In the genomic region with DNA sequence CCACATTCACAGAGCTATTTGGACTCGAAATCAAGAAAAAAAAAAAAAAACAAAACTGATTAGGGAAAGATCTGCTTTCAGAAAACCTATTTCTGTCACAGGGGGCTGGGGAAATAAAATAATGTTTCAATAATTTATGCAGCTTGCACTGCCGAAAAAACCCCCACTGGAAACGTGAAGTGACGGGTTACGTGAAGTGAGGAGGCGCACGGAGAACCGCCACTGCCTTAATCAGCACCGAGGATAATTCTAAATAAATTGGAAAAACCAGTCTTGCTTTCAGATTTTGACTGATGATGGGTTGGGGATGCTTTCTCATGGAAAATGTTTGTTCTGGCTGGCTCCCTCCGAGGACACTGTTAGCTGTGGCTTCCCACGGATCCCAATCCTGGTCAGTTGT, we compare ENCODE assay signal across 26 mouse cellular contexts.
DNase-seq lines count a peak whose midpoint lies in the region; ATAC-seq and TF ChIP-seq lines count a peak whose summit lies in the region.
"Had no signal": no experiment of that assay in that cellular context is flagged by ENCODE, and none has a peak within 500 bp of the region (broad histone marks: within the 10 kb centered on the region; RNA-seq: fewer than 3 reads in every experiment).

No protein-coding gene starts in this region.

- H3K9ac ChIP-seq in forebrain, embryonic 15.5 days (replicated peaks), result no peak overlapping the region
- no peak overlapping the region for H3K9ac ChIP-seq in forebrain, embryonic 13.5 days
- H3K9ac ChIP-seq in hindbrain, embryonic 13.5 days, result no peak overlapping the region
- H3K9ac ChIP-seq in hindbrain, embryonic 11.5 days (ENCODE audit: low read depth, low read length), result no peak overlapping the region
- no peak overlapping the region for H3K9ac ChIP-seq in hindbrain, embryonic 15.5 days
- H3K9ac ChIP-seq: embryonic facial prominence, embryonic 12.5 days; heart, embryonic 13.5 days; intestine, embryonic 15.5 days; limb, embryonic 13.5 days had no signal

- H3K36me3 ChIP-seq in forebrain, embryonic 15.5 days, result no peaks in the 10 kb centered on the region
- no peaks in the 10 kb centered on the region for H3K36me3 ChIP-seq in forebrain, embryonic 13.5 days (ENCODE audit: poor library complexity, severe bottlenecking)
- H3K36me3 ChIP-seq in hindbrain, embryonic 13.5 days, result no peaks in the 10 kb centered on the region
- no peaks in the 10 kb centered on the region for H3K36me3 ChIP-seq in hindbrain, embryonic 11.5 days (ENCODE audit: control insufficient read depth, insufficient read depth, low read length)
- no peaks in the 10 kb centered on the region for H3K36me3 ChIP-seq in E14TG2a.4 (ENCODE audit: insufficient read depth, low read length)
- H3K36me3 ChIP-seq in hindbrain, embryonic 15.5 days, result no peaks in the 10 kb centered on the region
- H3K36me3 ChIP-seq: embryonic facial prominence, embryonic 12.5 days; heart, embryonic 13.5 days; intestine, embryonic 15.5 days; limb, embryonic 13.5 days had no signal

- H3K9me3 ChIP-seq in forebrain, embryonic 15.5 days, result no peaks in the 10 kb centered on the region
- H3K9me3 ChIP-seq in forebrain, embryonic 13.5 days (replicated peaks), result no peaks in the 10 kb centered on the region
- no peaks in the 10 kb centered on the region for H3K9me3 ChIP-seq in hindbrain, embryonic 13.5 days
- H3K9me3 ChIP-seq in hindbrain, embryonic 11.5 days (ENCODE audit: control insufficient read depth, low read length), result no peaks in the 10 kb centered on the region
- H3K9me3 ChIP-seq in E14TG2a.4 (ENCODE audit: low read length), result no peaks in the 10 kb centered on the region
- no peaks in the 10 kb centered on the region for H3K9me3 ChIP-seq in hindbrain, embryonic 15.5 days
- H3K9me3 ChIP-seq: embryonic facial prominence, embryonic 12.5 days; heart, embryonic 13.5 days; intestine, embryonic 15.5 days; limb, embryonic 13.5 days had no signal

- no peak for DNase-seq in hindbrain, embryonic 11.5 days (ENCODE audit: low spot score)
- DNase-seq in kidney, postnatal 4 days, result no peak
- DNase-seq: adrenal gland, postnatal 10 days; cerebellum, adult 11-12 months; cerebellum, adult 9-11 months; embryo, embryonic 11 days; heart, postnatal 10 days; kidney, adult 2 months; kidney, postnatal 36 days; lung, postnatal 36 days; right cerebral cortex, adult 18-20 months; right cerebral cortex, postnatal 4 days; thymus, adult 2 months; thymus, postnatal 36 days had no signal

- peaks cover 7% of the 10 kb centered on the region; the same call in 1 of the 2 replicates for H3K4me1 ChIP-seq in forebrain, embryonic 15.5 days
- peaks cover 8% of the 10 kb centered on the region; the same call in 1 of the 2 replicates for H3K4me1 ChIP-seq in forebrain, embryonic 13.5 days
- peaks cover 45% of the 10 kb centered on the region for H3K4me1 ChIP-seq in hindbrain, embryonic 13.5 days (replicated peaks)
- no peaks in the 10 kb centered on the region for H3K4me1 ChIP-seq in hindbrain, embryonic 11.5 days (replicated peaks; ENCODE audit: control insufficient read depth, insufficient read depth, low read length)
- peaks cover 62% of the 10 kb centered on the region for H3K4me1 ChIP-seq in E14TG2a.4 (replicated peaks; ENCODE audit: low read depth, low read length)
- H3K4me1 ChIP-seq in hindbrain, embryonic 15.5 days (replicated peaks), result peaks cover 13% of the 10 kb centered on the region
- H3K4me1 ChIP-seq: heart, embryonic 13.5 days; intestine, embryonic 15.5 days; limb, embryonic 13.5 days; megakaryocyte, embryonic 14.5 days had no signal

- no peaks in the 10 kb centered on the region for H3K27me3 ChIP-seq in forebrain, embryonic 15.5 days
- H3K27me3 ChIP-seq in forebrain, embryonic 13.5 days, result no peaks in the 10 kb centered on the region
- no peaks in the 10 kb centered on the region for H3K27me3 ChIP-seq in hindbrain, embryonic 13.5 days
- H3K27me3 ChIP-seq in hindbrain, embryonic 11.5 days (ENCODE audit: control insufficient read depth, insufficient read depth, low read length), result no peaks in the 10 kb centered on the region
- H3K27me3 ChIP-seq in E14TG2a.4 (ENCODE audit: insufficient read depth, low read length), result peaks cover 5% of the 10 kb centered on the region
- H3K27me3 ChIP-seq in hindbrain, embryonic 15.5 days, result no peaks in the 10 kb centered on the region
- H3K27me3 ChIP-seq: embryonic facial prominence, embryonic 12.5 days; heart, embryonic 13.5 days; intestine, embryonic 15.5 days; limb, embryonic 13.5 days; megakaryocyte, embryonic 14.5 days; Patski had no signal

- TF ChIP-seq CTCF in E14TG2a.4 (conservative IDR thresholded peaks at IDR 0.05; ENCODE audit: low read length), result no peak

- peak overlapping the region; percentile 25 for H3K27ac ChIP-seq in forebrain, embryonic 15.5 days (replicated peaks)
- no peak overlapping the region for H3K27ac ChIP-seq in forebrain, embryonic 13.5 days
- peak overlapping the region; percentile 69 for H3K27ac ChIP-seq in hindbrain, embryonic 13.5 days
- no peak overlapping the region for H3K27ac ChIP-seq in hindbrain, embryonic 11.5 days (ENCODE audit: low read depth, low read length)
- H3K27ac ChIP-seq in hindbrain, embryonic 15.5 days (replicated peaks), result 0 out of 2 replicates have a peak overlapping the region, but pooled peaks have one; percentile 23
- H3K27ac ChIP-seq: embryonic facial prominence, embryonic 12.5 days; heart, embryonic 13.5 days; intestine, embryonic 15.5 days; limb, embryonic 13.5 days had no signal

- H3K4me2 ChIP-seq in forebrain, embryonic 15.5 days (replicated peaks), result no peak overlapping the region
- H3K4me2 ChIP-seq in forebrain, embryonic 13.5 days, result no peak overlapping the region
- no peak overlapping the region for H3K4me2 ChIP-seq in hindbrain, embryonic 13.5 days
- no peak overlapping the region for H3K4me2 ChIP-seq in hindbrain, embryonic 11.5 days (replicated peaks; ENCODE audit: low read depth, low read length)
- no peak overlapping the region for H3K4me2 ChIP-seq in hindbrain, embryonic 15.5 days
- H3K4me2 ChIP-seq: embryonic facial prominence, embryonic 12.5 days; heart, embryonic 13.5 days; intestine, embryonic 15.5 days; limb, embryonic 13.5 days; liver, embryonic 11.5 days had no signal

- 62% methylated on average over 11 of the region's 11 CpGs for WGBS in forebrain, embryonic 15.5 days
- WGBS in forebrain, embryonic 13.5 days, result 76% methylated on average over 11 of the region's 11 CpGs
- WGBS in hindbrain, embryonic 13.5 days, result 48% methylated on average over 11 of the region's 11 CpGs
- WGBS in hindbrain, embryonic 11.5 days, result 79% methylated on average over 11 of the region's 11 CpGs
- 45% methylated on average over 11 of the region's 11 CpGs for WGBS in hindbrain, embryonic 15.5 days

- no peak overlapping the region for H3K4me3 ChIP-seq in forebrain, embryonic 15.5 days
- H3K4me3 ChIP-seq in forebrain, embryonic 13.5 days, result no peak overlapping the region
- H3K4me3 ChIP-seq in hindbrain, embryonic 13.5 days, result no peak overlapping the region
- H3K4me3 ChIP-seq in hindbrain, embryonic 11.5 days (ENCODE audit: low read depth, low read length), result no peak overlapping the region
- peak overlapping the region; percentile 35 for H3K4me3 ChIP-seq in E14TG2a.4 (replicated peaks; ENCODE audit: low read length)
- H3K4me3 ChIP-seq in hindbrain, embryonic 15.5 days, result no peak overlapping the region
- H3K4me3 ChIP-seq: embryonic facial prominence, embryonic 12.5 days; heart, embryonic 13.5 days; intestine, embryonic 15.5 days; limb, embryonic 13.5 days; megakaryocyte, embryonic 14.5 days had no signal

- no peak for ATAC-seq in forebrain, embryonic 15.5 days (replicated peaks)
- no peak for ATAC-seq in forebrain, embryonic 13.5 days
- no peak for ATAC-seq in hindbrain, embryonic 13.5 days (ENCODE audit: low FRiP score)
- no peak for ATAC-seq in hindbrain, embryonic 11.5 days (ENCODE audit: low FRiP score)
- no peak for ATAC-seq in hindbrain, embryonic 15.5 days (ENCODE audit: low FRiP score, low read depth)
- ATAC-seq: intestine, embryonic 15.5 days; Patski had no signal

Comparison
In these comparisons a context has a peak if more than half of its experiments do, and no peak if none do; other contexts are left out.
1. H3K27ac ChIP-seq: peak in forebrain, embryonic 15.5 days (single experiment), hindbrain, embryonic 13.5 days (single experiment) and hindbrain, embryonic 15.5 days (single experiment); none in forebrain, embryonic 13.5 days (single experiment) and hindbrain, embryonic 11.5 days (single experiment).